Mouse (Mus musculus) fat pad, adult 2 months (tissue): ENCODE results near the gene Mtmr12.

Source experiments
- DNase-seq: peaks from one replicate; pipeline ENCODE4 v3.0.0-alpha.2; 2011; ENCODE audit warnings: low read depth, low spot score; ENCODE audit errors: extremely low read depth

Gene Mtmr12

DNA sequence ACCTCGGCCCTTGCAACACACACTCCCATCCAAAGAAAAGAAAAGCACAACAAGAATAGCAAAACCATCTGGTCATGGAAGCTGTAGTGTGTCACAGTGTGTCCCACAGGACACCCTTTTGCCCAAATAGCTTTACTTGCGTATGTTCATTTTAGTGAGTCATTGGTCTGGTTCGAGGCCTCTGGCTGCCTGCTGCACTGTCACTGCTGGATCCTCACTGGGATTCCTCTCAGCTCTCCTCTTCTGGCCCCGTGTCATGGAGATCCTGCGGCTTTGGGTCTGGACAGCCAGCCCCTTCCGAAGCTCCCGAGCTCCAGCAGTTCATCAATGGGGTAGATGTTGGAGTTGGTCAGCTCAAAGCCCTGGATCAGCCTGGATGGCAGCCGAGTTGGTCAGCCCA is 113.6 kb downstream of the Mtmr12 start:
- DNase-seq = no peak

- no peak for DNase-seq
Observed at GRCm38 (mm10) chr15:12319889-12320288, 115.1 kb downstream of the Mtmr12 start.

- no peak for DNase-seq
Observed at GRCm38 (mm10) chr15:12320441-12321090, 115.7 kb downstream of the Mtmr12 start.

GRCm38 (mm10) chr15:12321091-12321787 is 116.4 kb downstream of the Mtmr12 start, which contains the start of gene Golph3:
TSS of gene Golph3 (plus strand) at chr15:12321450.
- DNase-seq = no peak

DNA sequence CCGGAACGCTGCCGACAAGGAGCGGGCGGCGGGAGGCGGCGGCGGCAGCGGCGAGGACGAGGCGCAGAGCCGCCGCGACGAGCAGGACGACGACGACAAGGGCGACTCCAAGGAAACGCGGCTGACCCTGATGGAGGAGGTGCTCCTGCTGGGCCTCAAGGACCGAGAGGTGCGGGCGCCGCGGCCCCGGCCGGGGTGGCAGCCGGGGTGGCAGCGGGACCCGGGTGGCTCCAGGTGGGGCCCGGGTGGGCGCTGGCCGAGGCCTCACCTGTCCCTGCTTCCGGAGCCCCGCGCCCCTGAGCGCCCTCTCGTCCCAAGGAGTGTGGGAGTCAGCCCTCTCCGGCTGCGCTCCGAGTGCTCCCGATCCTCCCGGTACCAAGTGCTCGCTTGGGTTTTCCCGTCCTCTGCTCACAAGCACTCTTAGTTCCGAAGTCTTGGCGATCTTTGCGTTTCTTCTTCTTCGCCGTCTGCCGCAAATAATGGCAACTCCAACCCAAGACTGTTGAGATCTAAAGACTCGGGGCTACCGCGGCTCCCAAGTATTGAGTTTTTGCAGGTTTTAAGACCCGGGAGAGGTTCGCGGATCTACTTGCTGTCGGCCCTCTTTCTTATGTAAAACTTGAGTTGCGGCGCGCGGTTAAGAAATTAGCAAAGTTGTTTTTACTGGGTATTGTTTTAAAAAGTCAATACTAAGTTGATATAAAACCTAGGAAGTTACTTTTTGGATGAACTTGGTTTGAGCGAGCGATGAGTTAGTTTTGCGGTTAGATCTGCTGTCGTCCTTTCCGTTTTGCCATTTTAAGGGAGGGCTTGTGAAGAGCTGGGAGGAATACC is 117.2 kb downstream of the Mtmr12 start, which contains the start of gene 1810049J17Rik:
Gene 1810049J17Rik, minus strand, starts transcription at position 112 of the 834 bp plus-strand sequence.
- DNase-seq = no peak

DNA sequence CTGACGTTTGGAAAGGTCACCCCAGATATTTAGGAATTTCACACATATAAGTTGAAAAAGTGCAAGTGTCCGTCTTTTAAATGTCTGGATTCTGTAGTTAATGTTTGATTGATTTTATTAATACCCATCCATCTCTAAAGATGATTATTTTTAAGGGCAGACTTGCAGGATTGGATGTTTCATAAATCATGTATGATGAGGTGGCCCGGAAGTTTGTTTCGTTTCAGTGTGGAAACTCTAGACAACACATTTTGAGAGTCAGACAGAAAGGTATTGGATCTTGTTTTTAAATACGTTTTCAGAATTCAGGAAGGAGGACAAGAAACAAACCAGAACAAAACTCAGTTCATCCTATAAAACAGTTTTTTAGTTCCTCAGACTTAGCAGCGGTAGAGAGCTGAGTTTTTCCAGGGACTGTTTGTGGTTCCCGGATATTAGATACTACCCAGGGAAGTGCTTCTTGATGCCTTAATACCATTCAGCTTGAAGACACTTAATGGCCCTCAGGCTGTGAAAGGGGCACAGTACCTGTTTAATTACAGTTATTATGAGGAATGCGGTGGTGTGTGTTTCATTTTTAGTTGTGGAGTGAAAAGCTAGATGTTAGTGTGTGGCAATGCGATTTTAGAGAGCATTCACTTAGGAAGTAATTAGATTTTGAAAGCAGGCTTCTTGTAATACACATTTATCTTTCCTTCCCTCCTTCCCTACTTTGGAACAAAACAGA is 118.0 kb downstream of the Mtmr12 start:
- DNase-seq = no peak
